Mouse (Mus musculus) bone marrow, adult 2 months (tissue): ENCODE results near the gene Zbtb32.

Experiments
- CTCF ChIP-seq: fragments of 200-500 bp; IDR thresholded peaks from 2 replicates; pipeline ENCODE4 v1.5.1; 2011; ENCODE audit warnings: low read length, control low read depth; ENCODE audit not compliant: control insufficient read depth, insufficient read depth
- POLR2A ChIP-seq: fragments of 200-500 bp; IDR thresholded peaks from 2 replicates; pipeline ENCODE4 v1.6.1; 2011; ENCODE audit warnings: low read depth, mild to moderate bottlenecking, control low read depth, low read length, borderline replicate concordance; ENCODE audit not compliant: control insufficient read depth

GRCm38 (mm10) chr7:30562526-30563116, 36.1 kb downstream of the Zbtb32 start:
- TF ChIP-seq CTCF (no peak), POLR2A (no peak)
